Mouse (Mus musculus): ENCODE measurements around the gene Plpp3. TPM values are rescaled to one million over a fixed set of nuclear protein-coding genes. Genes with fewer than 3 reads are reported as not detected.

The Plpp3 gene
- total RNA-seq, 2 experiments from 2014 or later, result 136 to 166 TPM

DNA sequence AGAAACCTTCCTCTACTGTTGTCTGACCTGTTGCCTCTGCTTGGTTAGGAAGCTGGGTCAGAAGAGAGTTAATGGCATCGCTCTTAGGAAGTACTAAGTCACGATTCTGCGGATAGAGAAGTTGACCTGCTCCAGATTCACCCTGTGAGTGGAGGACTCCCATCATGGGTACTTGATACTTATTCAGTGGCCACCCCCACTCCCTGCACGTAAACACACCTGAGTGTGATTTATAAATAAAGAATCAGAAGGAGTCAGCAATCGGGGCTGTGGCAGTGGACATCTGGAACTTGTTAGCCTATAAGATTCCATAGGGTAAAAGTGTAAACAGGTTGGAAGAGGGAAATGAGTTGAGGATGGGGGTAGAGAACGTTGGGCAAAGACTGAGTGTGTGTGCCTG lies 49.0 kb downstream of the Plpp3 start:
- intact Hi-C loops (cut with DNase I), result no loop called here
- DNase-seq (ENCODE audit: low spot score in 2 of 2), result no peak

DNA sequence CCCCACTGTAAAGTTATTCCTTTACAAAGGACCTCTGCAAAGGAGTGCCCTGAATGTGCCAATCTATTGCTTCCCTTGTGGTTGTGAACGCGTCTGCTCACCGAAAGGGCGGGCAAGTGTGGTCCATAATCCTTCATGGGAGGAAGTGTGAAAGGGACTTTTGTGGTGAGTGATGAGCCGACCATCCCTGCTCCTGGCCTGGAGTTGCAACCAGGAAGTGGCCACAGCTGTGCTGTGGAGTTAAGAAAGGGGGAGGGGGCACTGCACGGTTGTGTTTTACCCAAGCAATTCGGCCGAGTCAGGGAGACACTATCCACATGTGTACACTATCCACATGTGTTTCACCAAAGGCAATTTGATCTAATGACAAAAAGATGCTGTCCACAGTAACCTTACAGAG lies 49.8 kb downstream of the Plpp3 start:
- no peak for DNase-seq (ENCODE audit: low spot score in 2 of 2)
- intact Hi-C loops (cut with DNase I), result no loop called here

DNA sequence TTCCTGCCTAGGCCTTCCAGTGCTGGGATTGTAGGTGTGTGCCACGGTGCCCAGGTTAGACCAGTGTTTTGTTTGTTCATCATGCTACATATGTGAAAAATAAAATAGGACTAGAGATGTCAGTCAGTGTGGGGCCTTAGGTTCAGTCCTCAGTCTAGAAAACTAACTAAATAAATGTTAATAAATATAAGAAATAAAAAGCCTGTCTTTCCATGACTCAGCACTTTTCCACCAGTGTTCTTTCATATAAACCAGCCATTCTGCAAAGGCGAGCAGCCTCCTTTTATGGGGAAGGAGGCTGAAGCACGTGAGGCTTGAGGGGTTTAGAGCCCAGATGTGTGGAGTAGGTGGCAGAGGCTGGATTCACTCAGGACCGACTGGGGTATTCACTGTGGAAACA lies 50.5 kb downstream of the Plpp3 start:
- DNase-seq (ENCODE audit: low spot score in 2 of 2), result no peak
- intact Hi-C loops (cut with DNase I), result no loop called here

DNA sequence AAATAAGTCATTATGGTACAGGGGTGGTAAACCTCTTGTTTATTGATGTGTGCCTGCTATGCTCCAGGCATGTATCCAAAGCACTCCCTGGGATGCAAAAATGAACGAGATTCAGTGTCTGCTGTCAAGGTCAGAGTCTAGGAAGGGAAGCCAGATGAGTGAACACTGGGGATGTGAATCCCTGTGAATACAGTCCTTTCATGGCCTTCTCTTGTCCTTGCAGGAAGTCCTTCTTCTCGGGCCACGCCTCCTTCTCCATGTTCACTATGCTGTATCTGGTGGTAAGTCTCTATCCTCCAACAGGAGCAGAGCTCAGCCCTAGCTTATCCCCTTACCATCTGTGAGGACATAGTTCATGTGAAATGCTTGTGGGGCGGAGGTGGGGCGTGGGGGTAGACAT lies 51.8 kb downstream of the Plpp3 start:
- intact Hi-C loops (cut with DNase I), result no loop called here
- no peak for DNase-seq (ENCODE audit: low spot score in 2 of 2)

DNA sequence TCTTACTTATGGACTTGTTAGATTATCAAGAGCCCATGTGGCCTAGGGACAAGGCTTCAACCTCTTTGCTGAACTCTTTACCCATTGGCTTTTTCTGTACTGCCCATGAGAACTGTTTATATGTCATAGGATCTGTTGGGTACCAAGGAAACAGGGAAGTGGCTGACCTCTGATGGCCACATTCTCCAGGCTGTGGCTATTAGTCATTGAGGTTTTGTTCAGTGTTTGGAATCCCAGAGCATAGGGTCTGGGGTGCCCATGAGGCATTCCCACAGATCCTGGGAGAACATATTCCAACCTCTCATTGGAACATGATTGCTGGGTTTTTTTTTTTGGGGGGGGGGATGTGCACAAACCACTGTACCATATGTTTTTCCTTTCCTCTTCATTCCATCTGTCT lies 56.2 kb downstream of the Plpp3 start:
- intact Hi-C loops (cut with DNase I), result no loop called here

DNA sequence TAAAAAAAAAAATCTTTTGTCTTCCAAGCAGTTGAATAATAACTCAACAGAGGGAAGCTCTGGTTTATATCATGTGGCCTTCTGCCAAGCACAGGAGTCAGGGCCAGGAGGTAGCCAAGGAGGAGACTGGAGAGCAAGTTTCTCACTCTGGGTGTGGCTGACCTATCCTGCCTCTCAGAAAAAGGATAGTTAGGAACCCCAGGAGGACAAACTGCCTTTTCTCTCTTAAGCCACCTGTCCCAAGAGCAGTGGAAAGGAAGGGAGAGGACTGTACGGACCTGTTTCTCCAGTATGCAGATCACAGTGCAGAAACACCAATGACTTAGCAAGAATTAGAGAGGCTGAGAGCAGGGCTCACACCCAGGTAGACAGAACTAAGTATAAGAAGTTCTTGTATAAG lies 57.3 kb downstream of the Plpp3 start:
- no peak for DNase-seq (ENCODE audit: low spot score in 2 of 2)
- intact Hi-C loops (cut with DNase I), result no loop called here

More for the DNA sequence above, 56.2 kb downstream of the Plpp3 start:
- DNase-seq (ENCODE audit: low spot score in 2 of 2), result no peak

DNA sequence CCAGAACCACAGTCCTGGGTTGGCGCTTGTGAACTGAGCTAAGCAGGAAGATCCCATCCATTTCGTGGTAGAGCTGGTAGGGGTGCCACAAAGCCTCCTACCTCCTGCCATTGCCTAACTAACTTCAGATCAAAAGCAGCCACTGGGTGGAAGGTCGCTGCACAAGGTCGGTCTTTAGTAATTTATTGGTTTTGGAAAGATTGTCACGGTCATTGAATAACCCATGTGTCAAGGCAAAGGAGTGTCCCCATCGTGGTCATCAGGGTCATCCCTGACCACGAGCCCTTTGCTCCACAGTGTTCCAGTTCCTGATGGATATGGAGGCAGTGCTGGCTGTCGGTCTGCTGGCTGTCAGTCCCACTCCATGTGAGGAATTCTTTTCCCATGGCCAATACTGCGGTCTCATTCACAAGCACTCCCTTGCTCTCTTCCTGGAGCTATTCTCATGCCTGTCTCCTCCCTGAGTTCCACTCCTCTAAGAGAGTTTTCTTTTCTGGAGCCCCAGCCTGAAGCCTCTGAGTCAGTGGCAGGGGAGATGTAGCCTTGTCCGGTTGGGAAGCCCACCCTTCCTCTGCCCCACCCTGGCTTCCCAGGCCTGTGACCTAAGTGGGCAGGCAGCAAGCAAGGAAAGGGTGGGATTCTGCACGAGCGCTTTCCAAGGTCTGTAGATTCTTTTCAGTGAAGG lies 58.7 kb downstream of the Plpp3 start:
- DNase-seq (ENCODE audit: low spot score in 2 of 2), result no peak
- intact Hi-C loops (cut with DNase I), result no loop called here

DNA sequence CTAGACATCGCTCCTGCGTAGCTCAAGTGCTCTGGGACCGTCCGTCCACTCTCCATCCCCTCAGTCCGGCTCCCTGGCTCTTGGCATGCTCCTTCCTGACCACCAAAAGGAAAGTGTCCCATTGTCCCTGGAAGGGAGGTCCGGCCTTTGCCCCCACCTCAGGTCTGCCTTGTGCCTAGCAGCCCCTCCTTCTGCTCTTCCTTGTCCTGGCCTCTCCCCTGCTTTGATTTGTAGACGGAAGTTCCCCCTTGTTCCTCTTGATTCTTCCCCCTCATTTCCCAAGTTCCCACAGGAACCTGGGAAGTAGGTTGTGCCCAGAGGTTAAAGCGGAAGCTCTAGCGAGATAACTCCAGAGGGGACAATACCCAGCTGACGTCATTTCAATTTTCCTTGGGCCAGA lies 61.1 kb downstream of the Plpp3 start:
- DNase-seq (ENCODE audit: low spot score in 2 of 2), result no peak
- intact Hi-C loops (cut with DNase I), result no loop called here

DNA sequence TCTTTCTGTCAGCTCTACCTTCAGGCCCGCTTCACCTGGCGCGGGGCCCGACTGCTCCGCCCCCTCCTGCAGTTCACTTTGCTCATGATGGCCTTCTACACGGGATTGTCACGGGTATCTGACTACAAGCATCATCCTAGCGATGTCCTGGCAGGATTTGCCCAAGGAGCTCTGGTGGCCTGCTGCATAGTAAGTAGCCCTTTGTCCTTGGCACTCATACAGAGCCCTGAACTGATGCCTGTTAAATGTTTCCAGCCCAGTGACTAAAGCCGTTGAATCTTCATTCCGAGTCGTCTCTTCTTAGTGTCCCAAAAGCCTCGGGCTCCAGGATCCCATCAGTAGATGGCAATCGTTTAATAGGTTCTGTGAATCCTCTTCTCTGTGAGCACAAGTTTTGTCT lies 62.2 kb downstream of the Plpp3 start:
- intact Hi-C loops (cut with DNase I), result no loop called here
- DNase-seq (ENCODE audit: low spot score in 2 of 2), result peak; percentile 15 to 19

DNA sequence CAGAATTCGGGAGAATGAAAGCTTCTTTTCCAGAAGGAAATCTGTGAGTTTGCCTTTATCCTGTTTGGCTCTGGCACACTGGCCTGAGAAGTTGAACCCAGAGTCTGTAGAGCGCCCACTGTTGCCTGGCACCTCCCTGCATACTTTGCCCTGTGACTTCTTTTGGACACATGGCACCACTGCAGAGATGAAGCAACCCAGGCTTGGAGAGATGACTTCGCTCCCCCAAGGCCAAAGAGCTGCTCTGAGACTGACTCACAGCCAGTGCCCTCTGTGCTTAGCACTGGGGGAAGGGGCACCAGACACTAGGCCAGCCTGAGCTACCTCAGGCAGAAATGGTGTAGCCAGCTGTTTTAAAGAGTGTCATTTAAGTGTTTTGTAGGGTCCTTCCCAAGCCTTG lies 63.7 kb downstream of the Plpp3 start:
- intact Hi-C loops (cut with DNase I), result no loop called here
- no peak for DNase-seq (ENCODE audit: low spot score in 2 of 2)

DNA sequence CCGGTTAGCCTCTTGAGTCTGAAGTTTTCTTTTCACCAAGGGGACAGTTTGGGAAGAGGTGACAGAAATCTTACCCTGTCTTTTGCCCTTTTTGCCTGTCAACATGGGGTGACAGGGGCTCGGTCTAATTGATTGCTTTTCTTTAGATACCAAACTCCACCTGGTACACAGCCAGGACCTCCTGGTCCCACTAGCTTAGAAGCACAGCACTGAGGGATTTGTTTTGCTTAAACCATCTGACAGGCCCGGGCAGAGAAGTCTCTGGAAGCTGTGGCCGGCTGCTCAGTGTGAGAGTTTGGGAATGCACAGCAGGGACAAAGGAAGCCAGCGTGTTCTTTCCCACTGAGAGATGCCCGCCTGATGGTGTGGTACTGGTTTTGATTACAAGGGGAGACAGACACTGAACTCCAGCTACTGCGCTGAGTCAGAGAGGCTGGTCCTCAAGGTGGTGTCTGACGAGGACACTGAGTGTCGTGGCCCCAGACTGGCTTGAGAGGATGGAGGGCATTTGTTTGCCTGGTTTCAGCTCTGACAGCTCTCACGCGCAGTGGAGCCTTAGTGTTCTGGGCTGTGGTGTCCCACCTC lies 64.2 kb downstream of the Plpp3 start:
- no peak for DNase-seq (ENCODE audit: low spot score in 2 of 2)
- intact Hi-C loops (cut with DNase I), result no loop called here

DNA sequence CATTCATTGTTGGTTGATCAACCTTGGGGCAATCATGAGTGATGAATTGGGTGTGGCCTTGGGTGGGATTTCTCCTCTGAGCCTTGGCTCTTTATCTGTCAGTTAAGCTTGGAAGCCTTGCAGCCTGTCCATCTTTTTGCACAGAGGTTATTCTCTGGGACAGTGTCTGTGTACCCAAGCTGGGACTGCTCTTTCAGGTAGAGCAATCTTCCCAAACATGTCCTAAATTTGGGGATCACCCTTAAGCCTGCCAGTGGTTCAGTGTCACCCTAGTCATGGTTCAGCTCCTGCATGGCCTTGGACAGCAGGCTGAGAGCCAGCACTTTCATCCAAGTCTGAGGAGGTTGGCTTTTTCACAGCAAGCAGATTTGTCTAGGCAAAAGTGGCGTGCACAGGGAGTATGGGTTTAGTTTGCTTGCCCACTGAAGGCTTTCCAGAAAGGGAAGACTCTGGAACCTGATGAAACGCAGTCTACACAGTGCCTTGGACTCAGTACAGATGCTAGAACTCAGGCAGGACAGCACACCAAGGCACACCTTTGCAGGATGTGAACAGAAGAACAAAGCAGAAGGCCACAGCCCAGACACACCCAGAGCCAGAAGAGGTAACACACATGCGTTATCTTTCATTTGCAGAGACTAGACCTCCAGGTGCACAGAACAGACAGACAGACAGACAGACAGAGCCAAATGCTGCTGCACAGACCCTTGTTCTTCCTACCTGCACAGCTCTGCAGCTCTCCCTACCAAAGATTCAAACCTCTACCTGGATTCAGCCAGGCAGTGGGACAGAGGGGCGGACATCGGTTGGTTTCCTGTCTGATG lies 66.2 kb downstream of the Plpp3 start:
- intact Hi-C loops (cut with DNase I), result no loop called here
- DNase-seq (ENCODE audit: low spot score in 2 of 2), result no peak

DNA sequence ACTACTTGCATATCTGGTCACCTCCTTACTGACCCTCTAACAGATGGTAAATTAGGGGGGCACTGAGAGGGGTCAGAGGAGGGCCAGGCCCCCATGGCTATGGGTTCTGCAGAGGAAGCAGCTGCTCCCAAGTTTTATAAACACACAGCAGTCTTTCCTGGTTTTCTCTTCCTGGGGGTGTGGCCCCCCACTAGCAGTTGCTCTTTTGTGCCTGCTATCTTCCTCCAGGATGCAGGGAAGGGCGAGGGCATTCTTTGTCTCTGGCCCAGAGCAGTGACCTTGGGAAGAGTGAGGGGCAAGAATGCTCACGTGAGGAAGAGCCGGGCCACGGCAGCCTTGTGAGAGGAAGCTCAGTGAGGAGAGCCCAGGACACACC lies 66.8 kb downstream of the Plpp3 start:
- intact Hi-C loops (cut with DNase I), result no loop called here
- no peak for DNase-seq (ENCODE audit: low spot score in 2 of 2)

DNA sequence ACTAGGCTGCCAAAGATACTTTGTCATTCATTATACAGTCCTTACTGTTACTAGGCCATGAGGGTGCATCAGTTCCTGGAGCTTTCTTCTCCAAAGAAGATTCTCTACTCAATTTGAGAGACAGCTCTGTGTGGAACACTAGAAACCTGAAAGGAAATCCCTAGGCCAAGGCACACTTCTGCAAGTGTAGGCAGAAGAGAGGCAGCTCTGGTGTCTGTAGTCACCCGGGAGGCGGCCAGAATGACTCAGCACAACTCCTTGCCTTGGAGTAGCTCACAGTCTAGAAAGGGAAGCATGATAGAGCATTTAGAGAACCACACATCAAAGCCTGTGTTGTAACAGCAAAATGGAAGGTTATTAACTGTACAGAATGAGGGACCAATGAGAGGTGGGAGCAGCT lies 68.4 kb downstream of the Plpp3 start:
- intact Hi-C loops (cut with DNase I), result no loop called here
- peak; percentile 56 for DNase-seq (ENCODE audit: low spot score in 2 of 2)

DNA sequence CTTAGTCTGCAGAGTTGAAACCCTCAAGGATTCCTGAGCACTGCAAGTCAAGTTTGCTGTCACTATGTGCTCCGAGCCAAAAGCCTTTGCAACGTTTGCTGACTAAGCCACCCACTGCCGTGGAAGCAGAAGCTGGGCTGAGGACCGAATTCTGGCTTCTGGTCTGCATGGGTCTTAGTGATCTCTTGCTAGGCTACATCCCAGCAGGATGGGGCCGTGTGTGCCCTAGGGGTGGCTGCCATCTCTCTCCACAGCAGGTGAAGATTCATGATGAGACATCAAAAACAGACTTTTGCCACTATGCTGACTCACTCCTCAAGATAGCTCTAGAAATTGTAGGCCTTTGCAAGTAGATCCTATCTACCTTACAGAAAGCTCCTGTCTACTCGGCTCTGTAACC lies 69.2 kb downstream of the Plpp3 start:
- intact Hi-C loops (cut with DNase I), result no loop called here
- DNase-seq (ENCODE audit: low spot score in 2 of 2), result no peak

DNA sequence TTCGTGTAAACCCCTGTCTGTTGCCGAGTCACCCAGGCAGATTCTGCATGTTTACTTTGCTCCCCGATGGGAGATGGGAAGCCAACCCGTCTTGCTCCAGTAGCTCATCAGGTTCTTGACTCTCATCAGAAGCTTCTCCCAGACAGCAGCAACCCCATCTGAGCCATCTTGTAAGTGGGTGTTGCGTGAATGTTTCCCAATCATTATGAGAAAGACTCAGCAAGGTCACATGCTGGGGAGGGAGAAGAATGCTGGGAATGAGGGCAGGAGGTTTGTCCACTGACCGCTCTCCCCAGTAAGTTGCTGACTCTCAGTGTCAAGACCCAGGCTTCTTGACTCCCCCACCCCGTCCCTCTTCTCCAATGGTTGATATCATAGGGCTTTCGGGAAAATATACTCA lies 73.0 kb downstream of the Plpp3 start:
- no peak for DNase-seq (ENCODE audit: low spot score in 2 of 2)
- intact Hi-C loops (cut with DNase I), result no loop called here

DNA sequence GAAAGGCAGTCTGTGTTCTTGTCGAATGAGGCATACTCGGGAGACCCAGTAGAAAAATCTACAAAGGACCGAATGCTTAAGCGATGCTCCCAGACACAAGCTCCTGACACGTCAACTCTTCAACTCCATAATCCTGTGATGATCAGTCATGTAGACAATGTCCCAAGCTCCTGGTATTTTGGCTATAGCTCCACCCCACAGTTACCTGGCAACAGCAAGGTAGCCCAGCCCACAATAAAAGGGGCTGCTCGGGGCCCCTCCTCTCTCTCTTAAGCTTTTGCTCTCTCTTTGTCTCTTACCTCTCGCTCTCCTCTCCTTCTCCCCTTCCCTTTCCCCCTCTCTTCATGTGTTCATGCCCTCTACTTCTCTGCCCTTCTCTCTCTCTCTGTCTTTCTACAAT lies 83.1 kb downstream of the Plpp3 start:
- intact Hi-C loops (cut with DNase I), result no loop called here

DNA sequence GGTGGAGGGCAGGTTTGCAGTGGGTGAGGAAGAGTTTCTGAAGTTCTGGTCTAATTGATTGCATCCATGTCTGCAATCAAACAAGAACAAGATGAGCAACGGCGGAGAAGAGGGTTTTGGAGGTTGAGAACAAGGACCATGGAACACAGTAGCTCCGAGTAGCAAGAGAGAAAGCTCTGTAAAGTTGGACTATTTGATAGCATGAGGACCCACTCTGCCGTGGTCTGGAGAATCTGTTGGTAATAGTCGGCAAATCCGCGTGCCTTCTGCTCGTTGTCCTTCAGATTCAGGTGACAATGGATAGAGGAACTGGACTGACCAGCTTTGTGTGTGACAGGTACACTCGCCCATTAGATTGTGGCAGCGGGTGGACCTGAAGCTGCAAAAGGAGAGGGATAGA lies 87.8 kb downstream of the Plpp3 start:
- no peak for DNase-seq (ENCODE audit: low spot score in 2 of 2)
- intact Hi-C loops (cut with DNase I), result no loop called here

More for the DNA sequence above, 83.1 kb downstream of the Plpp3 start:
- no peak for DNase-seq (ENCODE audit: low spot score in 2 of 2)

DNA sequence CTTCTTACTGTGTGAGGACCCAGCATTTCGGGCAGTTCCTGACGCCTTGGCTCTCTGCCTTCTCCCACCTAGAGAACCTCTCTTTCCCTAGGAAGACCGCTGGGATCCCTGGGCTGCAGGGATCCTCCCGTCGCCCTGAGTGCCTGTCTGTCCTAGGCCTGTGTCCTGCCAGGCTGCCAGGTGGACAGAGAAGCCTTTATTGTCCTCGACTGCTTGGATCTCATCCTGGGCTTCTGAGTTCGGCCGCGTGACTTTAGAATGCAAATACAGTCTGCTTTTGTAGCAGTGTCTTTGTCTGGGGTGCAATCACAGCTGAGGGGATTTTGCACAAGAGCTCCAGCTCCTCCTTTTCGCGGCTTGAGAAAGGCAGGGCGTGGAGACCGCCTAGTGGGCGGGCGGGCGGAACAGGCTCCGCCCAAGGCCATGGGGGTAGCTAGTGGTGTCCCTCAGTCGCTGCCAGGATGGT lies 88.4 kb downstream of the Plpp3 start:
- DNase-seq (ENCODE audit: low spot score in 2 of 2), result peak; percentile 32 to 51
- intact Hi-C loops (cut with DNase I), result no loop called here

DNA sequence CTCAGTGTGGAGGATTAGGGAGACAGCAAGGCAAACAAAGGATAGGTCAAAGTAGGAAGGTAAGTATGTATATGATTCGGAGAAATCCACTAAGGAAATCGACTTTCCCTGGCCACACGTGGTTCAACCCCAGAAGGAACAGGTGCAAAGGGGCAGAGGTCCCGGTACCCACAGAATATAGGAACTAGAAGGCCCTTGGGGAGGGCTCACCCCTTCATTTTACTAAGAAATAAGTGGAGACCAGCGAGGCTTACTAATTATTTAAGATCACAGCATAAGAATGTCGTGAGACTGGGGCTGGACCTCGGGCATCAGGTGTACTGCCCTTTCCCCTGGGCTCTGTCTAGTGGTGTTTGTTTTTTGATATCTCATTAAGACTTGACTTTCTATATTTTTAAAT lies 89.2 kb downstream of the Plpp3 start:
- intact Hi-C loops (cut with DNase I), result no loop called here
- no peak for DNase-seq (ENCODE audit: low spot score in 2 of 2)

DNA sequence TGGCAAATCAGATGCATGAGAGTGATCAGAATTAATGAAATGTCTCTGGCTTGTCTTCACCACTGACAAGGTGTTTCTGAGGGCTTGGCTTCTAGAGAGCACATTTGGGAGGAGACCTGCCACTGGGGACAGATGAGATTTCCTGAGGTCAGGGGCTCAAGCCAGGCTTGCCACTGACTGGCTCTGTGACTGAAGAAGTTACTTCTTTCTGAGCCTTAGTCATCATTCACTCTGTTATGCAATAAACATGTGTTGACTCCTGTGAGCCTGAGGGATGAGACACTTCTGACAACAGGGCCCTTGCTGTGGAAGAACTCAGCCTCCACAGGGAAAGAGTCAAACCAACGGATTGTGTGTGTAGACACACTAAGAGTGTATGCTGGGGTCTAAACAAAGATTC lies 91.0 kb downstream of the Plpp3 start:
- no peak for DNase-seq (ENCODE audit: low spot score in 2 of 2)
- intact Hi-C loops (cut with DNase I), result no loop called here

Data from left cerebral cortex, postnatal 14 days (tissue).